Mouse (Mus musculus): ENCODE measurements around the gene Bag1. TPM values are rescaled to one million over a fixed set of nuclear protein-coding genes. Genes with fewer than 3 reads are reported as not detected.
"Not testable (repeated sequence)": the region's sequence is repeated elsewhere in the genome, so short reads cannot be mapped to it uniquely, and the experiment has no call there.

Bag1 gene
- polyA plus RNA-seq, 1 experiment, result 66.0 TPM

DNA sequence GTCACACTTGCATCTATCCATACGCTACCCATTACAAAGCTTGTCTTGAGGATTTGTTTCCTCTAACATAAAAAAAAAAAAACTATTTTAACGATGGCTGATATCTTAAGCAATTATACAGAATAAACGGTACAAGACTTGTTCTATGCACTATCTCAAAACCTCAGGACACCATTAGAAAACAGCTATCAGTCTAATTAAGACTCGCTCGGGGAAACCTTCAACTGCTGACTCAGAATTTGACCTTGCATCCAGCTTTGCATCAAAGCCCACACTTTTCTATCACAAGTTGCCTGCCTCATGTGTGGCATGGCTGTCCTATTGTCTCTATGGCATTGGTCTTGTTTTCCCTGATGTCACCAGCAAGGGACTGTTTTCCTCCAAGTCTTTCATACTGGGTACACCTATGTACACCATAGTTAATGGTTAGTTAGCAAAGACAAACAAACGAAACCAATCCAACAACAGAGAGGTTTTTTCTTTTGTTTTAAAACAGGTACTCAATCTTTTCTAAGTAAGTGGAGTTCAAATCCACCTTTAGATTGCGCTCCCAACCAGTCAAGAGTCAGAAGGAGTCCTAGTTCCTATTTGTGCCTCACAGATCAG lies 1.5 kb downstream of the Bag1 start:
- H3K4me1 ChIP-seq (ENCODE audit: control insufficient read depth), result peaks cover 65% of the 10 kb centered on the region
- H3K9me3 ChIP-seq (ENCODE audit: control insufficient read depth, low read length), result no peaks in the 10 kb centered on the region
- H3K36me3 ChIP-seq (ENCODE audit: control insufficient read depth), result peaks cover 68% of the 10 kb centered on the region
- TF ChIP-seq GATA1 (IDR thresholded peaks at IDR 0.05; ENCODE audit: low read length) (no peak), TAL1 (IDR thresholded peaks at IDR 0.05; ENCODE audit: low read length) (no peak)
- peak overlapping the region; percentile 74 for H3K4me3 ChIP-seq (replicated peaks)
- H3K27me3 ChIP-seq (ENCODE audit: control insufficient read depth), result no peaks in the 10 kb centered on the region

DNA sequence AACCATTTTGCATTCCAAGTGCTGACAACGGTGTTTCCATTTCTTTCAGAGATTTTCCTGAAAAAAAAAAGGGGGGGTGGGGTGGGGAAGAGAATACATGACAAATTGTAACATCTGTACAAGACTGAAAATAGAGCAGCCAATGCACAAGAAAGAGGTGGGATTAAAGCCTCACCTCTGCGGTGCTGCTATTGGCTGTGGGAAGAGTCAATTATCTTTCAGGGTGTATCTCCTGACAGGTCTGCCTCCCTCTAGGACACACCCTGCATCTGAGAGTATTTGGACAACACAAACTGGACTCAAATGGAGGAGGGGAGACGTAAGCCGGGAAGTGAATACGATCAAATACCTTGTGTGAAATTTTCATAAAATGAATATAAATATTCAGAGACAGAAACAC lies 4.4 kb downstream of the Bag1 start:
- no peaks in the 10 kb centered on the region for H3K27me3 ChIP-seq (ENCODE audit: control insufficient read depth)
- H3K9me3 ChIP-seq (ENCODE audit: control insufficient read depth, low read length), result peaks cover 11% of the 10 kb centered on the region
- no peak for TF ChIP-seq TAL1 (IDR thresholded peaks at IDR 0.05; ENCODE audit: low read length)
- H3K4me3 ChIP-seq (replicated peaks), result no peak overlapping the region
- H3K4me1 ChIP-seq (ENCODE audit: control insufficient read depth), result peaks cover 53% of the 10 kb centered on the region
- peaks cover 77% of the 10 kb centered on the region for H3K36me3 ChIP-seq (ENCODE audit: control insufficient read depth)

DNA sequence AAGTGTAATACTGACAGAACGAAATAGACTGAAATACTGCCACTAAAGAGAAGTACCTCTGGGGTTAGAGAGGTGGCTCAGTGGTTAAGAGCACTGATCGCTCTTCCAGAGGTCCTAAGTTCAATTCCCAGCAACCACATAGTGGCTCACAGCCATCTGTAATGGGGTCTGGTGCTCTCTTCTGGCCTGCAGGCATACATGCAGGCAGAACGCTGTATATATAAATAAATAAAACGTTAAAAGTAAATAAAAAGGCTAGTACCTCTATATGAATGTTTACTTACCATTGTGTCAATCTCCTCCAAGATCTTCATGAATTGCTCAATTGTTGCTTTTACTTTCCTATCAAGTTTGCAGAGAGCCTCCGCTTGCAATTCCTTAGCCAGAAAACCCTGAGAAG lies 9.3 kb downstream of the Bag1 start:
- peaks cover 99% of the 10 kb centered on the region for H3K36me3 ChIP-seq (ENCODE audit: control insufficient read depth)
- TF ChIP-seq TAL1 (IDR thresholded peaks at IDR 0.05; ENCODE audit: low read length) (no peak), GATA1 (IDR thresholded peaks at IDR 0.05; ENCODE audit: low read length) (no peak)
- H3K9me3 ChIP-seq (ENCODE audit: control insufficient read depth, low read length), result peaks cover 20% of the 10 kb centered on the region
- H3K27me3 ChIP-seq (ENCODE audit: control insufficient read depth), result no peaks in the 10 kb centered on the region; the same call in 1 of the 2 replicates
- peaks cover 42% of the 10 kb centered on the region for H3K4me1 ChIP-seq (ENCODE audit: control insufficient read depth)
- H3K4me3 ChIP-seq (replicated peaks), result no peak overlapping the region

DNA sequence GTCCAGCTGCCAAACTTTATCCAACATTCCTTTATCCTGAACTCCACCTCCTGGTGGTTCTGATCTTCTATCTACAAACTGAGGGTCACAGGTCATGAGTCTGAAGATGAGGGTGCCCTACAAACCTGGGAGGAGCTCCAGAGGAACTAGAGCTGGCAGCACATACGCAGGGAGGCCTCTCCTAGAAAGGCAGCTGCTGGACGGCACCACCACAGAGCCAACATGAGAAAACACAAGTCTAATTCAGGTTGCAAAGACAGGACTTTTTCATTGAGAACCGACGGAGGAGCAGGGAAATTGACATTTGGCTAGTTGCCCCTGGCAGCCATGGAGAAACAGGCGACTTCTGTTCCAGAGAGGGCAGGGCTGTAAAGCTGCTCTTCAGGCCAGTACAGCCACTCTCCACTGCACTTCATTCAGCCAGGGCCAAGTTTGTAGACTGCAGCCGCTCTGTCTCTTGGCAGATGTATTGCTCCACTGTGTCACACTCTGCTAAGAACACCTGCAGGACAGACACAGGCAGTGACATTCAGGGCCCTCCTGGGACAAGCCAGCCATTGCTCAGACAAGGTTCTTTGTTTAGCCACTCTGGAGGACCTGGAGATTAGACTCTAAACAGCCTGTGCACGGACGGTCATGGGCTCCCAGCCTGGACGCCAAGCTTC lies 11.8 kb downstream of the Bag1 start:
- Histone ChIP-seq H3K36me3 (ENCODE audit: control insufficient read depth) (peaks cover 97% of the 10 kb centered on the region), H3K4me1 (ENCODE audit: control insufficient read depth) (peaks cover 25% of the 10 kb centered on the region)

DNA sequence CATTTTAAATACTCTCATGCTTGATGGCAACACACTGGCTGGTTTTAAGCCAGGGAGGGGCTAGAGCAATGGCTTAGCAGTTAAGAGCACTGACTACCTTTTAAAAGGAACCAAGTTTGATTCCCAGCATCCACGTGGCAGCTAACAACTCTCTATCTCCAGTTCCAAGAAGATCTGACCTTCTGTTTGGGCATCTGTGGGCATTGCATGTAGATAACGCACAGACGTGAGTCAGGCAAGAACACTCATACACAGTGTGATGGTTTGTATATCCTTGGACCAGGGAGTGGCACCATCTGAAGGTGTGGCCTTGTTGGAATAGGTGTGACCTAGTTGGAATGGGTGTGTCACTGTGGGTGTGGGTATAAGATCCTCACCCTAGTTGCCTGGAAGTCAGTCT lies 13.7 kb downstream of the Bag1 start:
- peaks cover 25% of the 10 kb centered on the region for H3K4me1 ChIP-seq (ENCODE audit: control insufficient read depth)
- H3K36me3 ChIP-seq (ENCODE audit: control insufficient read depth), result peaks cover 79% of the 10 kb centered on the region
- H3K9me3 ChIP-seq (ENCODE audit: control insufficient read depth, low read length), result peaks cover 11% of the 10 kb centered on the region
- not testable (repeated sequence) for H3K4me3 ChIP-seq (replicated peaks); H3K27me3 ChIP-seq (ENCODE audit: control insufficient read depth)

More for the DNA sequence above, 11.8 kb downstream of the Bag1 start:
- Histone ChIP-seq H3K4me3 (replicated peaks) (no peak overlapping the region), H3K9me3 (ENCODE audit: control insufficient read depth, low read length) (peaks cover 20% of the 10 kb centered on the region), H3K27me3 (ENCODE audit: control insufficient read depth) (no peaks in the 10 kb centered on the region; the same call in 1 of the 2 replicates)
- TF ChIP-seq TAL1 (IDR thresholded peaks at IDR 0.05; ENCODE audit: low read length) (no peak), GATA1 (IDR thresholded peaks at IDR 0.05; ENCODE audit: low read length) (no peak)

DNA sequence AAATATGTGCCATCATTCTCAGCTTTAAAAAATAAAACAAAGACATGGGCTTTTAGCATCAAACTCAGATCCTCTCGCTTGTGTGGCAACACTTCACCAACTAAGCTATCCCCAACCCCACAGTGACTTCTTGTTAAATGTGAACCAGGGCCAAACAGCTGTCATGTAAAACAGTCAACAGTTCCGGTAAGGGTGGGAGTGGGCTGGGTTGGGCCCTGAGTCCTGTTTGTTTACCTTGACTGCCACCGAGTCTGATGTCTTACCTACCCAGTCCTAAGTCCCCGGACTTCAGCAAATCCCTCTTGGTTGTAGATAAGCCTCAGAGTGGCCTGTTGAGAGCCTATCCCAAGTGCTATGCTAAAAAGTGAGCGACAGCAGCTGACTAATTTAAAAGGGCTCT lies 14.4 kb downstream of the Bag1 start:
- Histone ChIP-seq H3K27me3 (ENCODE audit: control insufficient read depth) (no peaks in the 10 kb centered on the region; the same call in 1 of the 2 replicates), H3K36me3 (ENCODE audit: control insufficient read depth) (peaks cover 72% of the 10 kb centered on the region), H3K9me3 (ENCODE audit: control insufficient read depth, low read length) (peaks cover 9% of the 10 kb centered on the region), H3K4me3 (replicated peaks) (no peak overlapping the region), H3K4me1 (ENCODE audit: control insufficient read depth) (peaks cover 25% of the 10 kb centered on the region)
- TF ChIP-seq GATA1 (IDR thresholded peaks at IDR 0.05; ENCODE audit: low read length) (no peak), TAL1 (IDR thresholded peaks at IDR 0.05; ENCODE audit: low read length) (no peak)

DNA sequence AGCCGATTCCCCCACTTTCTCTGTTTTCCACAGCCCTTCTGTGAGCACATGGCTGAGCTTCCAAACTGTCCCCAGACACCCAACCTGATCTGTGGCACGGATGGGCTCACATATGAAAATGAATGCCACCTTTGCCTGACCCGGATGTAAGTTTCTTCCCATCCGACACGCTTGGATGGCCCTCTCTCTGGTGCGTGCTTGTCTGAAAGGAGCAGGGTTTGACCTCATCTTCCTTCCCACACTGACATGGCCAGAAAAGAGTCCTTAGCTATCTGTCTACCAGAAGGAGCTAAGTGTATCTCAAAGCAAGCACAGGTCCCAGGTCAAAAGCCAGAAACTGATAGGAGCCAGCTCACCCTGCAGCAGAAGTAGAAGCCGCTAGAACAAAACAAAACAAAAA lies 19.0 kb downstream of the Bag1 start:
- Histone ChIP-seq H3K4me3 (replicated peaks) (no peak overlapping the region), H3K36me3 (ENCODE audit: control insufficient read depth) (peaks cover 27% of the 10 kb centered on the region), H3K4me1 (ENCODE audit: control insufficient read depth) (peaks cover 7% of the 10 kb centered on the region), H3K27me3 (ENCODE audit: control insufficient read depth) (no peaks in the 10 kb centered on the region; the same call in 1 of the 2 replicates), H3K9me3 (ENCODE audit: control insufficient read depth, low read length) (no peaks in the 10 kb centered on the region)
- TF ChIP-seq GATA1 (IDR thresholded peaks at IDR 0.05; ENCODE audit: low read length) (no peak), TAL1 (IDR thresholded peaks at IDR 0.05; ENCODE audit: low read length) (no peak)

DNA sequence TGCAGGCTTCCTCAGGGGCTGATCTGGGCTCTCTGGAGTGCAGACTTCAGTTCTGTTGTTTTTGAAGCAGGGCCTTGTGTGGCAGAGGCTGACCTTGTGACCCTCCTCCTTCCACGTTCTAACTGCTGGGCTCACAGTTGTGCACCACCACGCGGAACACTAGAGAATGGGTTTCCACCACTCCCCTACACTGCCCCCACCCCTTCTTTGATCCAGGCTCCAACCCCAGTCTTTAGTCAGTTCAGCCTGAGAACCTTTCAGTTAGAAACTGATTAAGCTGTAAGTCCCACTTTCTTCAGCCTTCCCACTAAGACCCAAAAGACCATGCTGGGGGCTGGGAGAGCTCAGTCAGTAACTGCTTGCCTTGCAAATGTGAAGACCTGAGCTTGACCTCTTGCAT lies 22.5 kb downstream of the Bag1 start:
- no peaks in the 10 kb centered on the region for H3K36me3 ChIP-seq (ENCODE audit: control insufficient read depth)
- H3K27me3 ChIP-seq (ENCODE audit: control insufficient read depth), result no peaks in the 10 kb centered on the region; the same call in 1 of the 2 replicates
- H3K9me3 ChIP-seq (ENCODE audit: control insufficient read depth, low read length), result no peaks in the 10 kb centered on the region
- H3K4me1 ChIP-seq (ENCODE audit: control insufficient read depth), result no peaks in the 10 kb centered on the region
- TF ChIP-seq TAL1 (IDR thresholded peaks at IDR 0.05; ENCODE audit: low read length) (no peak), GATA1 (IDR thresholded peaks at IDR 0.05; ENCODE audit: low read length) (no peak)
- no peak overlapping the region for H3K4me3 ChIP-seq (replicated peaks)

DNA sequence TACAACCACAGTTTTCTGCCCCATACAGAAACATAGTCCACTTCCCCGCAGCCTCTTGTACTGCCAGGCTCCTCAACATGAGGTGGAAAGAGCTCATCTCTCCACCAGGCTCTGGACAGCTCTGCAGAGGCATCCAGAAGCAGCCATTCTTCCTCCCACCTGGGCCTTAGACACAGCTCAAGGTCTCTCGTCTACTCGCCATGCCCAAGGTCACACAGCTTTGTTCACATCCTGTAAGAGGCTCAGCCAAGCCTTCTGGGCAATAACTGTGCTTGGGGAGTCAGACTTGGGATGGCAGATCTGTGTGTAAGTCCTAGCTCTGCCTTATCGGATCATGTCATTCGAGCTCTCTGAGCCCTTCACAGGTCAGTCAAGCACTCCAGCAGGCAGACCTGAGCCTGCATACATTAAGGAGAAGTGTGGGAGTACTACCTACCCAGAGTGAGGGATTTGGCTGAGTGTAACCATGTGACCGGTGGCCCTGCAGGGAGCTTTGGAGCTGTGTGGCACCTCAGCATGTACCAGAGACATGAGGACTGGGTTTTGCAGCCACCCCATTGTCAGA lies 24.9 kb downstream of the Bag1 start:
- Histone ChIP-seq H3K36me3 (ENCODE audit: control insufficient read depth) (no peaks in the 10 kb centered on the region), H3K9me3 (ENCODE audit: control insufficient read depth, low read length) (no peaks in the 10 kb centered on the region), H3K4me3 (replicated peaks) (no peak overlapping the region), H3K4me1 (ENCODE audit: control insufficient read depth) (peaks cover 9% of the 10 kb centered on the region), H3K27me3 (ENCODE audit: control insufficient read depth) (no peaks in the 10 kb centered on the region; the same call in 1 of the 2 replicates)
- TF ChIP-seq TAL1 (IDR thresholded peaks at IDR 0.05; ENCODE audit: low read length), result no peak
- no peak for TF ChIP-seq GATA1 (IDR thresholded peaks at IDR 0.05; ENCODE audit: low read length)
